Mouse (Mus musculus) brain, adult 10 weeks (tissue): Measurements from ENCODE around the gene Ago4. TPM values are rescaled to one million over a fixed set of nuclear protein-coding genes. Genes with fewer than 3 reads are reported as not detected.

Experiments used
- polyA plus RNA-seq: library from polyadenylated mRNA; stranded (reverse); fragments of 350-450 nt; fragmentation: Illumina TruSeq; extraction: RNeasy Lipid Tissue Mini Kit (QIAGEN cat#74804); gene quantifications from one replicate; pipeline ENCODE4 v1.2.3, GENCODE M21; 2015; ENCODE audit warnings: low read depth, low replicate concordance

Ago4 gene
- polyA plus RNA-seq = 5.9 TPM

GRCm38 (mm10) chr4:126532827-126533728 lies at the start of gene Ago4:
Gene Ago4 (minus strand): TSS chr4:126533472.

GRCm38 (mm10) chr4:126556809-126557711 lies 23.8 kb upstream of the Ago4 start, which contains the start of gene Clspn:
Gene Clspn (plus strand): TSS chr4:126556935.

GRCm38 (mm10) chr4:126468285-126468901 lies 64.9 kb downstream of the Ago4 start, which contains the start of gene Ago1:
Gene Ago1 (minus strand): TSS chr4:126468583.

Other genes starting within 250 kb of the Ago4 start
- 3.2 TPM for gene Col8a2, start 246.7 kb downstream of the Ago4 start, polyA plus RNA-seq
- gene Adprhl2, start 211.8 kb downstream of the Ago4 start, polyA plus RNA-seq = 29.6 TPM
- 3.8 TPM for gene Tekt2, start 207.8 kb downstream of the Ago4 start, polyA plus RNA-seq
- gene Ago3, start 103.9 kb downstream of the Ago4 start, polyA plus RNA-seq = 12.3 TPM
- gene Ago1, start 64.9 kb downstream of the Ago4 start, polyA plus RNA-seq = 30.6 TPM
- 2.7 TPM for gene Clspn, start 23.5 kb upstream of the Ago4 start, polyA plus RNA-seq
- 93.5 TPM for gene 5730409E04Rik, start 76.3 kb upstream of the Ago4 start, polyA plus RNA-seq
- gene Psmb2, start 144.2 kb upstream of the Ago4 start, polyA plus RNA-seq = 189 TPM
- gene Tfap2e, start 202.8 kb upstream of the Ago4 start, polyA plus RNA-seq = not detected
- gene Ncdn, start 220.0 kb upstream of the Ago4 start, polyA plus RNA-seq = 829 TPM
- 39.1 TPM for gene AU040320, start 220.1 kb upstream of the Ago4 start, polyA plus RNA-seq